Mouse (Mus musculus): Measurements from ENCODE around the gene Atp10b.
"Not testable (repeated sequence)": the region's sequence is repeated elsewhere in the genome, so short reads cannot be mapped to it uniquely, and the experiment has no call there.

The Atp10b gene

GRCm38 (mm10) chr11:43149577-43149976 is at the start of gene Atp10b:
TSS of gene Atp10b (plus strand) at chr11:43149877.
- no peak for DNase-seq

- DNase-seq, result peak in 1 of 2 experiments; percentile 3
Measured at GRCm38 (mm10) chr11:43101357-43101756, 48.3 kb upstream of the Atp10b start.

- DNase-seq, result no peak
Measured at GRCm38 (mm10) chr11:43125908-43126477, 23.7 kb upstream of the Atp10b start.

GRCm38 (mm10) chr11:43126573-43126972 is 23.1 kb upstream of the Atp10b start:
- not testable (repeated sequence) for DNase-seq

- DNase-seq, result no peak
Measured at GRCm38 (mm10) chr11:43141296-43141695, 8.4 kb upstream of the Atp10b start.

GRCm38 (mm10) chr11:43142811-43143210 is 6.9 kb upstream of the Atp10b start:
- peak; percentile 25 to 26 for DNase-seq

- no peak for DNase-seq
Measured at GRCm38 (mm10) chr11:43144178-43144577, 5.5 kb upstream of the Atp10b start.

GRCm38 (mm10) chr11:43144882-43145281 is 4.8 kb upstream of the Atp10b start:
- DNase-seq, result not testable (repeated sequence)

GRCm38 (mm10) chr11:43147380-43147779 is 2.3 kb upstream of the Atp10b start:
- DNase-seq, result peak; percentile 9 to 35

- no peak for DNase-seq
Measured at GRCm38 (mm10) chr11:43148341-43148740, 1.3 kb upstream of the Atp10b start.

GRCm38 (mm10) chr11:43155004-43155403 is 5.3 kb downstream of the Atp10b start:
- DNase-seq, result peak; percentile 4 to 6

- no peak for DNase-seq
Measured at GRCm38 (mm10) chr11:43155417-43155816, 5.7 kb downstream of the Atp10b start.

- no peak for DNase-seq
Measured at GRCm38 (mm10) chr11:43158814-43159213, 9.1 kb downstream of the Atp10b start.

GRCm38 (mm10) chr11:43160188-43160942 is 10.7 kb downstream of the Atp10b start:
- no peak for DNase-seq

- no peak for DNase-seq
Measured at GRCm38 (mm10) chr11:43170601-43171000, 20.9 kb downstream of the Atp10b start.

GRCm38 (mm10) chr11:43174359-43175116 is 24.9 kb downstream of the Atp10b start:
- no peak for DNase-seq

- no peak for DNase-seq
Measured at GRCm38 (mm10) chr11:43182401-43182800, 32.7 kb downstream of the Atp10b start.

- DNase-seq, result peak; percentile 30 to 32
Measured at GRCm38 (mm10) chr11:43182816-43183215, 33.1 kb downstream of the Atp10b start.

- DNase-seq, result no peak
Measured at GRCm38 (mm10) chr11:43183457-43183856, 33.8 kb downstream of the Atp10b start.

GRCm38 (mm10) chr11:43186291-43186690 is 36.6 kb downstream of the Atp10b start:
- DNase-seq, result no peak

- DNase-seq, result no peak
Measured at GRCm38 (mm10) chr11:43189817-43190593, 40.3 kb downstream of the Atp10b start.

GRCm38 (mm10) chr11:43198811-43199210 is 49.1 kb downstream of the Atp10b start:
- no peak for DNase-seq

GRCm38 (mm10) chr11:43199358-43199757 is 49.7 kb downstream of the Atp10b start:
- DNase-seq, result no peak

Data from cerebellum, postnatal 10 days (tissue).